Mouse (Mus musculus) neural tube, embryonic 11.5 days (tissue): ENCODE results near the gene Ube2n. TPM values are rescaled to one million over a fixed set of nuclear protein-coding genes. Genes with fewer than 3 reads are reported as not detected.

Experiments
- ATAC-seq: fragments of 200-750 bp; cut with Nextera tagmentation; 2 replicates; pipeline ENCODE4 v1.8.0; 2017; ENCODE audit warnings: moderate number of reproducible peaks, mild to moderate bottlenecking, moderate TSS enrichment, moderate library complexity; ENCODE audit not compliant: insufficient read depth, low FRiP score, low TSS enrichment
- DNase-seq: peaks from one replicate; pipeline ENCODE4 v3.0.0-alpha.2; 2015; ENCODE audit warnings: low spot score
- H3K27ac ChIP-seq: fragments of 300-500 bp; sonication (generic); 2 replicates; pipeline ENCODE4 v1.5.1; 2014; ENCODE audit warnings: low read depth, mild to moderate bottlenecking, low read length
- H3K27me3 ChIP-seq: fragments of 300-500 bp; sonication (generic); 2 replicates; pipeline ENCODE4 v1.6.1; 2014; ENCODE audit warnings: mild to moderate bottlenecking, low read length, mixed read lengths; ENCODE audit not compliant: control insufficient read depth, insufficient read depth
- H3K36me3 ChIP-seq: fragments of 300-500 bp; sonication (generic); 2 replicates; pipeline ENCODE4 v1.6.1; 2014; ENCODE audit warnings: mild to moderate bottlenecking, low read length, moderate library complexity, mixed read lengths; ENCODE audit not compliant: control insufficient read depth, insufficient read depth
- H3K4me1 ChIP-seq: fragments of 300-500 bp; sonication (generic); 2 replicates; pipeline ENCODE4 v1.6.1; 2014; ENCODE audit warnings: low read length, mixed read lengths; ENCODE audit not compliant: control insufficient read depth, insufficient read depth
- H3K4me2 ChIP-seq: fragments of 300-500 bp; sonication (generic); 2 replicates; pipeline ENCODE4 v1.6.1; 2014; ENCODE audit warnings: low read depth, mild to moderate bottlenecking, moderate library complexity
- H3K4me3 ChIP-seq: fragments of 300-500 bp; sonication (generic); 2 replicates; pipeline ENCODE4 v1.5.1; 2014; ENCODE audit warnings: low read depth, low read length
- H3K9ac ChIP-seq: fragments of 300-500 bp; sonication (generic); 2 replicates; pipeline ENCODE4 v1.6.1; 2014; ENCODE audit warnings: mild to moderate bottlenecking, low read length
- H3K9me3 ChIP-seq: fragments of 300-500 bp; sonication (generic); 2 replicates; pipeline ENCODE4 v1.6.1; 2016; ENCODE audit warnings: low read length; ENCODE audit not compliant: control insufficient read depth
- WGBS: fragments of 180-500 bp; shearing (Covaris S2); extraction: QIAGEN DNeasy Blood & Tissue Kit; methylation state at CpG from one replicate; pipeline ENCODE4 v1.1.7; 2014; 5-methylcytosine and 5-hydroxymethylcytosine counted together
- polyA plus RNA-seq: library from polyadenylated mRNA; unstranded; fragments of >200 nt; fragmentation: Nextera tagmentation; extraction: Ambion mirVana; gene quantifications from 2 replicates; pipeline ENCODE4 v1.2.1, GENCODE M21; 2014

Gene Ube2n
- polyA plus RNA-seq, 1 experiment from 2014 or later: 477 TPM

DNA sequence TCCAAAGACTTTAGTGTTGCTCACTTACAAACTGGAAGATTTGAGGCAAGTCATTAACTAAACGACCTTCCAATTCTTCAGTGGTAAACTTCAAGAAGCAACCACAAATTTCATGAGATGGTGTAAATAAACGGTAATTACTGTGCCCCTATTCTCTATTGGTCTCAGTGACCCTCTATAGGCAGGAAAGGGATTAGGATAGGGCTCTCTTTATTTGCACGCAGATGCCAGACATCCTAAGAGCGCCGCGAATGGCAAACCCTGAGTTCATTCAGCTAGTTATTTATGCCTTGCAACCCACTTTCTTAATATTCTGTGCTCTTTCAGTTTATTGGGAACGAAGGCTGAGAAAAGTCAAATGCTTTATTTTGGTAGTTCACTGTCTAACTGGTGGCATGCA lies 13.9 kb upstream of the Ube2n start:
- Histone ChIP-seq H3K9ac (peak overlapping the region; percentile 88), H3K9me3 (no peaks in the 10 kb centered on the region), H3K4me1 (peaks cover 6% of the 10 kb centered on the region; the same call in 1 of the 2 replicates), H3K4me2 (peak overlapping the region; percentile 49), H3K4me3 (peak overlapping the region; percentile 87), H3K27ac (no peak overlapping the region), H3K27me3 (no peaks in the 10 kb centered on the region), H3K36me3 (0 out of 2 replicates have a peak, but pooled peaks cover 2% of the 10 kb centered on the region)
- peak; percentile 53; the same call in 1 of the 2 replicates for ATAC-seq
- 2% methylated on average over 7 of the region's 7 CpGs for WGBS
- DNase-seq: peak; percentile 23

DNA sequence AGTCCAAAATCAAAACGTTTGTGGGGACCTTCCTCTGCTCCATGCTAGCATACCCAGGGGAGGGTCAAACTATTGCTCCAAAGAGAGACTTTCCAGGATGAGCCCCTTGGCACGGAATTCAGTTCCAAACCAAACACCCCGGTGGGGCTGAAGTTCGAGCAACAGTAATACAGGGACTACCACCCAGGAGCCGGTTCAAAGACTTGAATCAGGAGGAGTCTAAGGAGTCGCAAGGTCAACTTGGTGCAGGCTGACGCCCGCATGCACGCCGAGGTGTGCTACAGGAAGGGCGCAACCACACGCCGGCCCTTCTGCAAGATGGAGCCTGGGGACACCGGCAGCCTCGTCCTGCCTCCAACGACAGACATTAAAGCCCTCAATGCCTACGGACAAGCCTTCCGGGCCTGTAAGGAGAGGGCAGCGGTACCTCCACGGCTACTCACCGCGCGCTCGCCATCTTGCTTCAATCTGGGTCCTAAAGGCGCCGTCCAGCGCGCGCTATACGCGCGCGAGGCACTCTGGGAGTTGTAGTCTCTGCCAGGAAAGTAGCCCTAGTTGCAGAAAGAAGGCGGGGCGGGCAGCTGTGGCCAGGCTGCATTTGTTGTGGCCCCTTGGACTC lies 13.4 kb upstream of the Ube2n start, which contains the start of gene Mrpl42:
Mrpl42 (minus strand) TSS at position 478 of the 619 bp plus-strand sequence.
- WGBS: under 1% methylated on average over 35 of the region's 35 CpGs
- 0 out of 2 replicates have a peak, but pooled peaks cover 2% of the 10 kb centered on the region for H3K36me3 ChIP-seq
- ATAC-seq: peak; percentile 95
- H3K9me3 ChIP-seq: no peaks in the 10 kb centered on the region
- no peaks in the 10 kb centered on the region for H3K27me3 ChIP-seq
- H3K9ac ChIP-seq: peak within 1 kb of the TSS; percentile 88
- peak within 1 kb of the TSS; percentile 87 for H3K4me3 ChIP-seq
- DNase-seq: peak; percentile 90
- H3K27ac ChIP-seq: peak within 1 kb of the TSS; percentile 83
- peak within 1 kb of the TSS; percentile 49 for H3K4me2 ChIP-seq
- peaks cover 6% of the 10 kb centered on the region; the same call in 1 of the 2 replicates for H3K4me1 ChIP-seq

DNA sequence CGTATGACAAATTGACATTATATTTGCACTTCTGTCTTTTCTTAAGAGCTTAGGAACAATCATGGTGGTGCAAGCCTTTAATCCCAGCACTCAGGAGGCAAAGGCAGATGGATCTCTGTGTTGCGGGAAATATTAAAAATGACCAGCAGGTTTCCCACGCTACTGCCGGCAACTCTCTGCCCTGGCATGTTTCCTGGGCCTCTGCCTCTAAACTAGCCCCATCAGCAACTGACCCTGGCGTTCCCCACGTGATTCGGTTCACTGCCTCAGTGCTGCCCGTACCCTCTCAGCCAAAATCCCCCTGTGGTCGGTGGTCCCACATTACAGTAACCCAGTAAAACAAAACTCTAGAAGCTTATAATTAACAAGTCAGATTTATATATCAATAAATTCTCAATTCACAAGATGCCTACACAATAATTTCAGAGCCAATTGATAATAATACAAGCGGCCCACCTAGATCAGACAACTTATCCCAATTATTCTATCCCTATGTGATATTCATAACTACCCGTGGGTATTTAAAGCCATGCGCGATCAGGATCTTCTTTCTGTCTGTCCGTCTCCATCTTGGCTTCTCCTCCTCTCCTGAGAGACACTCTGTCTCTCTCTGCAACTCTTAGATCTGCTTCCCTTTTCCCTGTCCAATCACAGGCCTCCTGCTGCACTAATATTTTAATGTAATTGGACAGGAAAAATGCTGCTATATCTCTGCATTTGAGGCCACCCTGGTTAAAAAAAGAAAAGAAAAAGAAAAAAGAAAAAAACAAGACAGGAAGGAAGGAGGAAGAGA lies 11.3 kb upstream of the Ube2n start:
- Histone ChIP-seq H3K27ac (no peak overlapping the region), H3K27me3 (no peaks in the 10 kb centered on the region), H3K9ac (no peak overlapping the region), H3K9me3 (no peaks in the 10 kb centered on the region), H3K4me1 (peaks cover 6% of the 10 kb centered on the region; the same call in 1 of the 2 replicates), H3K4me3 (no peak overlapping the region), H3K4me2 (no peak overlapping the region), H3K36me3 (no peaks in the 10 kb centered on the region)
- 91% methylated on average over 14 of the region's 14 CpGs for WGBS
- DNase-seq: no peak
- ATAC-seq: no peak

DNA sequence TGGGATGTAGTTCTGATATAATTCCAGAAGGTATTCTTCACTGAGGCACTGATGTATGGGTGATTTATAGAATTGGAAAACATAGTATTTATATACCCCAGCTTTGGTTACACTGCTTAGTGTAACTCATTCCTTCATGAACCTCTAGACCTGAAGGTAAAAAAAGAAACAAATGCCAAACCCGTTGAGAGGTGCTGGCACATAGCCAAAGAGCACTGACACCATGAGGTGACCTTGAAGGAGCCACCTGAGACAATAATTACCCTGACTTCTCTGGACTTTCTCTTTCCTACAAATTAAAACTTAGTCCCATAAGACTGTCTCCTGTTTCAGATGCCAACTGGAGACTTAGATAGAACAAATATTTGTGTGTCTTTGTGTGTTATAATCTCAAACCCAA lies 10.6 kb upstream of the Ube2n start:
- no peaks in the 10 kb centered on the region for H3K9me3 ChIP-seq
- H3K36me3 ChIP-seq: no peaks in the 10 kb centered on the region
- H3K27me3 ChIP-seq: no peaks in the 10 kb centered on the region
- H3K4me2 ChIP-seq: no peak overlapping the region
- WGBS: 57% methylated on average over 1 of the region's 1 CpGs
- DNase-seq (no peak), ATAC-seq (no peak)
- no peak overlapping the region for H3K27ac ChIP-seq
- H3K9ac ChIP-seq: no peak overlapping the region
- H3K4me3 ChIP-seq: no peak overlapping the region
- peaks cover 6% of the 10 kb centered on the region; the same call in 1 of the 2 replicates for H3K4me1 ChIP-seq

DNA sequence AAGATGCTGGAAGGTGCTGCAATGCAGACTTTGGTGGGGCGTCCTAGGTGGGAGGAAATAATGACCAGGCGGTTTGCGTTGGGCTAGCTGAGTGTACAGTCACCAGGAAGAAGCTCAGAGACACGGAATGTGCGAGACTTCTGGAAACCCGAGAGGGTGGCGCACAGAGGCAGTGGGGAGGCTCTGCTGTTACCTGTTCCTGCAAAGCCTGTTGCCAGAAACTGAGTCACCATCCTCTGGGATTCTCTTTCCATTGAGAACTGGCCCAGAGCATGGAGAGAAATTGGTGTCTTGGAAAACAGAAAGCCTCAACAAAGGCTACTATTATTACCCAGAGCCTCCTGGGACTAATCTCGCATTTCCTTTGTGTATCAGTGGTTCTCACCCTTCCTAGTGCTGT lies 6.8 kb upstream of the Ube2n start:
- DNase-seq (no peak), ATAC-seq (no peak)
- Histone ChIP-seq H3K4me1 (no peaks in the 10 kb centered on the region), H3K36me3 (no peaks in the 10 kb centered on the region), H3K9me3 (no peaks in the 10 kb centered on the region), H3K4me2 (no peak overlapping the region), H3K27me3 (no peaks in the 10 kb centered on the region), H3K4me3 (no peak overlapping the region), H3K9ac (no peak overlapping the region), H3K27ac (no peak overlapping the region)
- 89% methylated on average over 8 of the region's 8 CpGs for WGBS

DNA sequence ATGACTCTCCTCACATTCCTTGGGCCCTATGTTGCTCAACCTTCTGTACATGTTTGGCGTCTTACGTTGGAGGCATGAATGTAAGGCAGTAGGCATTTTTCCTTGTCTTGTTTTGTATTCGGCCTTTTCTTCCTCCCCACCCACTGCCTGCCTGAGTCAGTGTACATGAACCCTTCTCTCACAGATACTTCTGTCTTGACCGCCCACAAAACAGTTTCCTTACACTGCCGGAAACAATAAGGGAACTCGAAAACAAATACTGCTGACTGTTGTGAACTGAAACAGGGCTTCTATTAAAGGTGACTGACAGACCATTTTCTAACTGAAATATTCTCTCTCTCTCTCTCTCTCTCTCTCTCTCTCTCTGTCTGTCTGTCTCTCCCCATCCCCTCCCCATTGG lies 6.2 kb upstream of the Ube2n start:
- no peak overlapping the region for H3K9ac ChIP-seq
- no peak overlapping the region for H3K27ac ChIP-seq
- WGBS: 82% methylated on average over 6 of the region's 6 CpGs
- H3K27me3 ChIP-seq: no peaks in the 10 kb centered on the region
- H3K9me3 ChIP-seq: no peaks in the 10 kb centered on the region
- no peak for ATAC-seq
- H3K36me3 ChIP-seq: no peaks in the 10 kb centered on the region
- no peak for DNase-seq
- no peak overlapping the region for H3K4me3 ChIP-seq
- no peak overlapping the region for H3K4me2 ChIP-seq
- H3K4me1 ChIP-seq: no peaks in the 10 kb centered on the region

DNA sequence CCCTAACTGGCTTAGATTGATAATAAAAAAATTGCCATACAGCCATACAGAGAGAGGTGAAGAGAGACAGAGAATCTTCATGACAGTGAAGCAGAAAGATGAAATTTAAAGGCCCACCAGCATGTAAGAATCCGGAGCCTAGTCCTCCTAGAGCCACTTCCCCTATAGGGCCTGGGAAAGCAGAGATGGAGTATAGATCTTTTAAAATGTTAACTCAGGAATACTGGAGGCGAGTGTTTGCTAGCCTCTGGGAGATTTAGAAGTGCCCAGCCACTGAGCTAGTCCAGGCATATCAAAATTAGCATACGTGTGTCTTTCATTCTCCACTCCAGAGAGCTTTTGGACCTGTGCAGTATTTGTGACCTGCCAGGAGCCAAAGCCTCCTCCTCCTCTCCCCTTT lies 5.7 kb upstream of the Ube2n start:
- Histone ChIP-seq H3K27ac (no peak overlapping the region), H3K36me3 (no peaks in the 10 kb centered on the region), H3K4me2 (no peak overlapping the region), H3K9me3 (no peaks in the 10 kb centered on the region), H3K4me1 (no peaks in the 10 kb centered on the region), H3K4me3 (no peak overlapping the region), H3K27me3 (no peaks in the 10 kb centered on the region), H3K9ac (no peak overlapping the region)
- 74% methylated on average over 3 of the region's 3 CpGs for WGBS
- DNase-seq (no peak), ATAC-seq (no peak)

DNA sequence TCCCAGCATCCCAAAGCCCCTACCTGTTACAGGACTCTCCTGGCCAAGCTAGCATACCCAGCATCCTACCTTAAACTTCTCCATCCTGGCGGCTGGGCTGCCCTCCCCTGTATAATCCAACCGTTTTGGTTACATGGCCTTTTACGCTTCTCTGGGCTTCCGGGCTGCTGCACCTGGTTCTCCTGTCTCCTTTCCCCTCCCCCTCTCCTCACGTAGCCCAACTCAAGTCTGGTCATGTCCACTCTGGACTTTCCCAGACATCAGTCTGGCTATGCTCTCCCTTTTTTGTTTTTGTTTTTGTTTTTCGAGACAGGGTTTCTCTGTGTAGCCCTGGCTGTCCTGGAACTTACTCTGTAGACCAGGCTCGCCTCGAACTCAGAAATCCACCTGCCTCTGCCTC lies 2.3 kb upstream of the Ube2n start:
- ATAC-seq (no peak), DNase-seq (no peak)
- Histone ChIP-seq H3K4me2 (no peak overlapping the region), H3K9ac (no peak overlapping the region), H3K4me1 (peaks cover 2% of the 10 kb centered on the region; the same call in 1 of the 2 replicates), H3K27me3 (no peaks in the 10 kb centered on the region), H3K4me3 (no peak overlapping the region), H3K9me3 (no peaks in the 10 kb centered on the region), H3K36me3 (no peaks in the 10 kb centered on the region), H3K27ac (no peak overlapping the region)
- WGBS: 91% methylated on average over 8 of the region's 8 CpGs
